Comparison of ENCODE assay signal across 13 mouse cellular contexts in genomic region chr15:68387349-68388065, GRCm38 (mm10).
"Had no signal": no experiment of that assay in that cellular context is flagged by ENCODE, and none has a peak within 500 bp of the region (broad histone marks: within the 10 kb centered on the region; RNA-seq: fewer than 3 reads in every experiment).

No protein-coding gene starts in this region.

- H3K27ac ChIP-seq: left cerebral cortex, adult 2 months; liver, embryonic 13.5 days; midbrain, embryonic 10.5 days had no signal

- H3K4me3 ChIP-seq: left cerebral cortex, adult 2 months; liver, embryonic 13.5 days; megakaryocyte, embryonic 14.5 days; midbrain, embryonic 10.5 days had no signal

- ATAC-seq: inflammation-experienced regulatory T-cells, adult 6 months; intestine, embryonic 16.5 days had no signal

- H3K9ac ChIP-seq: liver, embryonic 13.5 days; lung, embryonic 14.5 days had no signal

- H3K4me2 ChIP-seq: liver, embryonic 13.5 days; lung, embryonic 14.5 days had no signal

- DNase-seq: layer of hippocampus, postnatal 36 days; liver, embryonic 13.5 days; lung, embryonic 14.5 days; lung, postnatal 10 days; lung, postnatal 36 days; midbrain, embryonic 14.5 days; thymus, adult 18-20 months; thymus, postnatal 4 days had no signal

- H3K9me3 ChIP-seq: liver, embryonic 13.5 days; megakaryocyte, embryonic 14.5 days; midbrain, embryonic 10.5 days had no signal

- H3K27me3 ChIP-seq: liver, embryonic 13.5 days; megakaryocyte, embryonic 14.5 days had no signal

- H3K36me3 ChIP-seq: liver, embryonic 13.5 days; midbrain, embryonic 10.5 days had no signal

- H3K4me1 ChIP-seq: liver, embryonic 13.5 days; megakaryocyte, embryonic 14.5 days had no signal
